Mouse (Mus musculus): ENCODE data around the gene Fam221b. TPM values are rescaled to one million over a fixed set of nuclear protein-coding genes. Genes with fewer than 3 reads are reported as not detected.

Gene Fam221b
- total RNA-seq, 2 experiments from 2014 or later, result 1.3 to 1.5 TPM

DNA sequence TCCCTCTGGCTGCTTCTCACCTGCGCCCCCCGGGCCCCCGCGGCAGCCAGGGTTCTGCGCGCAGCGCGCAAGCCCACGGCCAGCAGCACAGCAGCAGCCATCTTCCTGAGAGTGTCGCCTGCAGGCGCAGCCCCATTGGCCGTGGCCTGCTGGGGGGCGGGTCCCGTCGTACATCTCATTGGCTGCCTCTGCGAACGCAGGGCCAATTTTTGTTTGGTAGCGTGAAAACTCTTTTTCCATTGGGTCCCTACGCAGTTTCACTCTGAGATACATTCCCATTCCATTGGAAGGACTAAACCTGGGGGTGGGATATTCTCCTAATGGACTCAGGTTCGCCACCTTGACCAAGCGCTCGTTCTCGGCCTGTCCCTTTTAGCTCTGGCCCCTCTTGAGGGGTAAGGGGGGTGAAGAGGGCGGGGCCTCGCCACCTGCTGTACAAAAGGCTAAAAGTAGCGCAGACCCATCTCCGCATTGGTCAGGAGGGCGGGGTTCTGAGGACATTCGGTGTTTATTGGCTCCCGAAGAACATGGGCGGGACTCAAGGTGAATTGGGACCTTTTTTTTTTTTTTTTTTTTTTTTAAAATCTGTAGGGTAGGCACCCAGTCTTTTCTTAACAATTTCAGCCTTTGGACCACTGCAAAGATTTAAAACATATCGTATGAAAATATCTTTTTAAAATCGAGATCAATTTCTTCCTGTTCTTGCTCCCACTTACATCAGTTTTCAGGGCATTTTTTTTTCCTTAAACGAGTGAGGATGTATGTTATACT, 12.4 kb downstream of the Fam221b start, which contains the start of gene Hint2:
Hint2 (minus strand) TSS at position 128 of the 771 bp plus-strand sequence.
- peak; percentile 93 to 94 for DNase-seq

GRCm38 (mm10) chr4:43655656-43656338, 13.1 kb downstream of the Fam221b start:
- peak in 1 of 2 experiments; percentile 21 for DNase-seq

GRCm38 (mm10) chr4:43653161-43654015, 15.6 kb downstream of the Fam221b start, which contains the start of gene Spag8:
Gene Spag8, minus strand, starts transcription at chr4:43653594.
- peak in 1 of 2 experiments; percentile 35 for DNase-seq

DNA sequence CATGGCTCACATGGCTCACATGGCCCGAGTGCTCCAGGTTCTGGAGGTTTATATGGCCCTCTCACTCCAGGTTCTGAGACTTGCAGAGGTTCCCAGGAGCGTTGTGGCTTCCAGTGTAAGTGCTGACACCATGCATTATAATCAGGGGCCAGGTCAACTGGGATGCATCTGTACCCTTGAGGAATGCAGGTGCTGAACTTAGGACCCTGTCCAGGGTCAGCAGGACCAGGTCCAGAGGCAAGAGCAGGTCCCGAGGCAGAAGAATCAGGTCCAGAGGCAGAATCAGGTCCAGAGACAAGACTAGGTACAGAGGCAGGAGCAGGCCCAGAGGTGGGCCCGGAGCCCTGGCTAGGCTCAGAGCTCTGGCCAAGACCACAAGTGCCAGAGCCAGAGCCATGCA, 16.2 kb downstream of the Fam221b start:
- no peak for DNase-seq

DNA sequence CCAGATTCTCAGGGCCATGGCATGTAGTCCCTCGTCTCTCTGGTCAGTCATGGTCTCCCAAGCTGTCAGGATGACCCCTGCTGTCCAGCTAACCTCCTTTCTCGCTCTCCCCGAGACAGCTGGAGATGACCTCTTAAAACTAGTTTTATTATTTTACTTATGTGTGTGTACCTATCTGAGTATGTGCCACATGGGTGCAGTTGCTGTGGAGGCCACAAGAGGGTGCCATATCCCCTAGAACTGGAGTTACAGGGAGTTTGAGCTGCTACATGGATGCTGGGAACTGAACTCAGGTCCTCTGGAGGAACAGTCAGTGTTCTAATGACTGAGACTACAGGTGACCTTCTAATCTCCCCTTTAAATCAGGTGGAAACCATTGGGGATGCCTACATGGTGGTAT, 19.2 kb downstream of the Fam221b start:
- DNase-seq, result no peak

- DNase-seq, result no peak
Observed at GRCm38 (mm10) chr4:43640491-43640890, 28.5 kb downstream of the Fam221b start.

- DNase-seq, result no peak
Observed at GRCm38 (mm10) chr4:43640076-43640475, 28.9 kb downstream of the Fam221b start.

GRCm38 (mm10) chr4:43636751-43637150, 32.2 kb downstream of the Fam221b start:
- DNase-seq, result no peak

GRCm38 (mm10) chr4:43634621-43635374, 34.1 kb downstream of the Fam221b start:
- no peak for DNase-seq

GRCm38 (mm10) chr4:43633736-43634135, 35.2 kb downstream of the Fam221b start:
- DNase-seq, result no peak

DNA sequence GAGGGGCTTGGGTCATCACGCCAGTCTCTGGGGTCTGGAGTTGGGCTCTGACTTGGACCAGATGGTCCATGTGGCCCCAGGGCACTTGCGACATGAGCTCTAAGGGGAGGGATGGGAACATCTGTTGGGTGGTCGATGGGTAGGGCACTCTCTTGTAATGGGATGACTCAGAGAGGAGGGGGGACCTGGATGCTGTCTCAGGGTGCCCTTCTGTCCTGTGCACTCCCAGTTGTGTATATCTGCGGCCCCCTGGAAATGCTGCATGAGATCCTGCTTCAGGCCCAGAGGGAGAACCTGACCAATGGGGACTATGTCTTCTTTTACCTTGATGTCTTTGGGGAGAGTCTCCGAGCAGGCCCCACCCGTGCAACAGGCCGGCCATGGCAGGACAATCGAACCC, 35.6 kb downstream of the Fam221b start:
- DNase-seq, result no peak

DNA sequence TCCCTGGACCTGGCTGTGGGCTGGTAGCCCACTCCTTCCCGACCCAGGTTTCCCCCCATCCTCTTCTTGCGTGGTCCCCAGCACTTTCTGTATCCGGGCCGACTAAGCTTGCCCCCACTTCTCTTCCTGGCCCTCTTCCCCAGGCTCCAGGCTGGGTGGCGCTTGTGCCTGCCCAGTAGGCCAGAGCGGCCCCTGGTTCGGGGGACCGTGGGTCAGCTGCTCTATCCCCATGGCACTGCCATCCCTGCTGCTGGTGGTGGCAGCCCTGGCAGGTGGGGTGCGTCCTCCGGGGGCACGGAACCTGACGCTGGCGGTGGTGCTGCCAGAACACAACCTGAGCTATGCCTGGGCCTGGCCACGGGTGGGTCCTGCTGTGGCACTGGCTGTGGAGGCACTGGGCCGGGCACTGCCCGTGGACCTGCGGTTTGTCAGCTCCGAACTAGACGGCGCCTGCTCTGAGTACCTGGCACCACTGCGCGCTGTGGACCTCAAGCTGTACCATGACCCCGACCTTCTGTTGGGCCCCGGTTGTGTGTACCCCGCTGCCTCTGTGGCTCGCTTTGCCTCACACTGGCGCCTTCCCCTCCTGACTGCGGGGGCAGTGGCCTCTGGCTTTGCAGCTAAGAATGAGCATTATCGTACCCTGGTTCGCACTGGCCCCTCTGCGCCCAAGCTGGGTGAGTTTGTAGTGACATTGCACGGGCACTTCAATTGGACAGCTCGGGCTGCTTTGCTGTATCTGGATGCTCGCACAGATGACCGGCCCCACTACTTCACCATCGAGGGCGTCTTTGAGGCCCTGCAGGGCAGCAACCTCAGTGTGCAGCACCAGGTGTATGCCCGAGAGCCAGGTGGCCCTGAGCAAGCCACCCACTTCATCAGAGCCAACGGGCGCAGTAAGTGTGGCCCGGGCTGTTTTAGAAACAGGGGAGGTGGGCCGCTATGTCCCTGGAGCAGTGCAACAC, 36.7 kb downstream of the Fam221b start:
- peak; percentile 18 to 21 for DNase-seq

DNA sequence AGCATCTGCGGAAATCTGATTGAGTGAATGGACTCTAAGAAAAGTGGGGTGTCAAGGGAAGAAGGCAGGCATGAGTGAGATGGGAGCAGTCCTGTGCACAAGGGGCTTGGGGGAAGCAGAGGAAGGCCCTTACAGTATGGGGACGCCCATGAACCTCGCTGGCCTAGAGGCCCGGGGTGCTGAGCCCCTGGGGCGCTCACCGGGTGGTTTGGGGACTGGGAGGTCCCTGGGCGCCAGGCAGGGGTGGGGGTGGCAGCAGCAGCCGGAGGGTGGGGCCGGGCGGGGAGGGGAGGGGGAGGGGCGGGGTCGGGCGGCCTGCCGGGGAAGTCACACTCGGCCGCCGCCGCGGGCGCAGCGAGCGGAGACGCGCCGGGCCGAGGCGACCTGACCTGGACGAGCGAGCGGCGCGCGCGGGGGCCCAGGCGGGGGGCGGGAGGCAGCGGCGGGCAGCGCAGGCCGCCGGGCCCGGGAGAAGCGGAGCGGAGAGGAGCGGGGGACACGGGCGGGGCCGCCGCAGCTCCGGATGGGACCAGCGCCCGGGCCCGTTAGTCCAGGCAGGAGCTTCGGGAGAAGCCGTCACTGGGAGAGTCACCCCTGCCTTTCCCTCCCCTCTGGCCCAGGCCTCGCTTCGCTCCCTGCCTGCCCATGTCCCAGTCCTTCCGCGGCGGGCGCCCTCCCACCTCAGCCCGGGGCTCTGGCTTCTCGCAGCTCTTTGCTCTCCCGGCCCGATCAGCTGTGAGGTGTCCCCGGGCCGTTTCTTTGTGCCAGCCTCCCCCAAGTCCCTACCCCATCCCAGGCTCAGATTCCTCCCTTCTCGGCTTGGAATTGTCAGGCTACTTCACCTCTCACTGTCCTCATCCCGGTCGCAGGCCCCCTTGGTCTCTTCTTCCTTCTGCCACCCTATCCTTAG, 37.6 kb downstream of the Fam221b start, which contains the start of gene Npr2:
Npr2 (plus strand) TSS at position 890 of the 910 bp plus-strand sequence.
- peak; percentile 40 to 41 for DNase-seq

GRCm38 (mm10) chr4:43630671-43631045, 38.3 kb downstream of the Fam221b start:
- DNase-seq, result no peak

DNA sequence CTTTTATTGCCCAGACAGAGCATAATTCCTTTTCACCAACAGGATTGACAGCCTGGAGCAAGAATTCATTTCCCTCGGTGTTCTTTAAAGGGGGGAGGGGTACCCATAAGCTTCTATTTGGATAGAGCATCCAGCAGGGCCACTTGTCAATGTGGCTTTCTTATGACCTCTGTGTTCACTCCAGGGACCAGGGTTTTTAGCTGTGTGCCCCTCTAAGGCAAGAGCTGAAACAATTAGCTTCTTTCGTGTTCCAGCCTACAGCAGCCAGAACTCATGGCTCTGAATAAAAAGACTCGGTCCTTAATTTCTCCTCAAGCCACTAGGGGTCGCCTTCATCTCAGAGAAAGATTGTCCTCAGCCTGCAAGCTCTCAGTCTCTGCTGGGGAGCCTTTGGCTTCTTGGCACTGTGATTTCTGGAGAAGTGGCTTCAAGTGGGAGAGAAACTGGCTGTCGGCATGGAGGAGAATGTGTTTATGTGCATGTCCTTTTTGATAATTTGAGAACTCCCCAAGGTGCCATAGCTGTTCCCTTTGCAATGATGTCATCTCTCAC, 38.8 kb downstream of the Fam221b start:
- DNase-seq, result peak; percentile 70 to 81

- no peak for DNase-seq
Observed at GRCm38 (mm10) chr4:43629106-43629817, 39.7 kb downstream of the Fam221b start.

GRCm38 (mm10) chr4:43620146-43620778, 48.7 kb downstream of the Fam221b start:
- DNase-seq, result no peak
